Mouse (Mus musculus) left cerebral cortex, postnatal 10 days (tissue): ENCODE results near the gene Uchl5. TPM values are rescaled to one million over a fixed set of nuclear protein-coding genes. Genes with fewer than 3 reads are reported as not detected.

Experiments used
- DNase-seq, 2 experiments: peaks; one replicate each; pipeline ENCODE4 v3.0.0; 2021 to 2022; ENCODE audit warnings: low spot score in 2 of 2, mixed read lengths in 1 of 2; ENCODE audit errors: extremely low spot score in 1 of 2
- intact Hi-C: fragments of 180-260 bp; cut with DNase I; formaldehyde crosslinking; loops from one replicate; pipeline ENCODE4 v1.15.1; 2025
- total RNA-seq, 2 experiments: library from RNA; stranded (reverse); gene quantifications; 2 replicates each; pipeline ENCODE4 v1.2.3; 2021

Gene Uchl5
- 10 to 100 TPM; 33.1 to 33.2 TPM for total RNA-seq

DNA sequence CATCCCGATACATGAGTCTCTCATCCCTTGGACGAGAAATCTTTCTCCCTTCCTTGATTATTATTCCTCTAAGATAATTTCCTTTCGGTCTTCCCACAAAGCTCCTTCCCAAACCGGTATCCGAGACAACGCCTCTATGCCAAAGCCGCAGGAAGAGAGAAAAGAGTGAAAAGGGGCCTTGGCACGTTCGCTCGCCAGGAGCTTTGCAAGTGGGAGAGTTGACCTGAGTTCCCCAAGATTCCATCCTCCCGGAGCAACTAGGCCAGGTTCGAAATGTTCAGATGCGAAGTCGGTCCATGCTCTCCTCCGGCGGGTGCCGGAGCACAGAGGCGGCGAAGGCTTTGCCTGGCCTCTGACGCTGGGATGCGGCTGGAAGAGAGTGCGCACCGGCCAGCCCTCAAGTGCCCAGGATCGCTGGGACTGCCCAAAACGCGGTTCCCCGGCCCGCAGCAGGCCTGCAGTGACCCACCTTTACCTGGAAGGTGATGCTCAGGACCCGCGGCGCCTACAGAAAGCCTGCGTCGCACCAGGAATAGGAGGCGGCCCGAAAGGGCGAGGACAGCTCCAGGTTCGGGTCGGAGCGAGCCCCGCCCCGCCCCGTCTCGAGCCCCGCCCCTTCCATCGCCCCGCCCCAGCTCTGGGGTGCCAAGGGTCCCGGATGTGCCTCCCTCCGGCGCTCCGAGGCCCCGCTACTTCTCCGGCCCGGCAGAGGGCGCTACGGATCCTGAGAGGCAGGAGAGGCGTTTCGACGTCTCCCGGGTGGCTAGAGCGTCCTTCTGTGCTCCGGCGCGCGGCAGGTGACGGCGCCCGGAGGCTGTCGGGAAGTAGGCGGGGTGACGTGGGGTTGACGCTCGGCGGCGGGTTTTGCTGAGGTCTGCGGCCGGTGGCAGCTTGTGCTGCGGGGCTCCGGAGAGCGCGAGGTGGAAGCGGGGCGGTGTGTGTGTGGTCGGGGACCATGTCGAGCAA lies at the start of gene Uchl5, which contains the start of gene Trove2:
Gene Uchl5 (plus strand): TSS at position 827 of the 966 bp plus-strand sequence.
Gene Trove2 (minus strand): TSS at position 623 of the 966 bp plus-strand sequence.
- peak; percentile 96 to 99 for DNase-seq
- intact Hi-C loops: no loop called here

DNA sequence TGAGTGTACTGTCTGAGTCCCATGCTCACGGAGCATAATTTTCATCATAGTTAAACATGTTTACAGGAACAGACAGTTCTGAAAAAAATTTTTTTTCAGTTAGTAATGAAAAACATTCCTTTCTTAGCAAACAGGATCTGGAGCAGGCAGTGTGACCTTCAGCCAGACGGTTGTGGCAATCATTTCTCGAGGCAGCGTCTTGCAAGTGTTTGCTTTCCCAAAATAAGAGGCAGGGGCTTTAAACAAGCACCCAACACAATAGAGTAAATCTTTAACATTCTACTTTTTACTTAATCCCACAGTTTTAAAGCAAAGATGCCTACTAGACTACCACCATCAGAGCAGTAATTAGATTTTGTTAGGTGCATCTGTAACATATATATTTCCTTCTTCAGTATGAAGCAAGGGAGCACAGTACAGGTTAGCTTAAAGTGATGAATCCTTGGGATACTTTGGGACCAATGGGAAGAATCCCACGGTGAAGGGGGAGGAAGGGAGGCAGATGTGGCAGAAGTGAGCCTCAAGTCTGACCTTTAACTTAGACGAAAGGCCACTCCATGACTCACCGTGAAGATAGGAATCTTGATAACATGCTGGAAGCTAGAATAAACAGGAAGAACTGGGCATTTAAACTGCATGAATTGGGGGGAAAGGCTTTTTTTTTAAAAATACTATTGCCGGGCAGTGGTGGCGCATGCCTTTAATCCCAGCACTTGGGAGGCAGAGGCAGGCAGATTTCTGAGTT lies 49.2 kb upstream of the Uchl5 start:
- intact Hi-C loops: no loop called here
- no peak for DNase-seq

GRCm38 (mm10) chr1:143730899-143731298 lies 46.2 kb upstream of the Uchl5 start:
- intact Hi-C loops: no loop called here
- DNase-seq: peak in 1 of 2 experiments; percentile 23

DNA sequence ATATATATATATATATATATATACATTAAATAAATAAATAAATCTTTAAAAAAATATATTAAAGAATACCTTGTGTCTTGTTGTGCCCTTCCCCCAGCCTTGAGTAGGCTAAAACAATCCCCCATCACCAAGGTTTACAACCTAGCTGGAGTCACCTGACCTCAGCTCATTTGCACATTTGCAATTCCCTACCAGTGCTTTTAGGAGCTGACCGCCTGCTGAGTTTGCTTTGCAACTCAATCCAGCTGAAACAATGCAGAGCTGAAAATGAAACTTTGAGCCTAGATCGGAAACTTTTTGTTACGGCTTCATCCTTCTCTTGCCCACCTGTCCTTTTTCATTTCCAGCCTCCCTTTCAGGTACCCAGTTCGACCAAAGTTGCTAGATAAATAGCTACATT lies 45.4 kb upstream of the Uchl5 start:
- DNase-seq: no peak

GRCm38 (mm10) chr1:143733914-143734410 lies 43.1 kb upstream of the Uchl5 start:
- DNase-seq: no peak
- intact Hi-C loops: no loop called here

More for the DNA sequence above, 45.4 kb upstream of the Uchl5 start:
- intact Hi-C loops: no loop called here

- intact Hi-C loops: loop anchor here (5.0 kb wide), 1 partner anchor 37 kb away; the partner anchor contains the start of gene Cdc73
- DNase-seq: no peak
These were observed 38.3 kb upstream of the Uchl5 start for GRCm38 (mm10) chr1:143738811-143739210.

GRCm38 (mm10) chr1:143739361-143740350 lies 37.4 kb upstream of the Uchl5 start:
- intact Hi-C loops: loop anchor here (5.0 kb wide), 1 partner anchor 37 kb away; the partner anchor contains the start of gene Cdc73
- DNase-seq: peak; percentile 78 to 92

GRCm38 (mm10) chr1:143740581-143740980 lies 36.5 kb upstream of the Uchl5 start:
- intact Hi-C loops: no loop called here
- no peak for DNase-seq

GRCm38 (mm10) chr1:143741331-143741730 lies 35.7 kb upstream of the Uchl5 start:
- no peak for DNase-seq
- intact Hi-C loops: no loop called here

DNA sequence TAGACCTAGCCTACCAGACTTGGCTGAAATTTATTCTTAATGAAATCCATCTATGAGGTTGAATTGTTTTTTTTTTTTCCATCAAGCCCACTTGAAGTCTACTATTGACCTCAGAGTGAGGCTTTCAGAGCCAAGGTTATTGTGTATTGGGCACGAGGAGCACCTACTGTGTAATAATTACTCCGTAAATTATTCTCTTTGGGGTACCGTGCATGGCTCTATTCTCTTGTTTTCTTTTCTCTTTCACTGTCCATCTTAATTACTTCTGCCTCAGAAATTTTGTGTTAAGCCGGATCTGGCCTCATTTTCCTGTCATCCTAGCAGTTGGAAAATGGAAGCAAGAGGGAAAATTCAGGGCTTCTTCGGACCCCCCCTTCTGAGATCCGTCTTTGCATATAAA lies 34.9 kb upstream of the Uchl5 start:
- no peak for DNase-seq
- intact Hi-C loops: no loop called here

DNA sequence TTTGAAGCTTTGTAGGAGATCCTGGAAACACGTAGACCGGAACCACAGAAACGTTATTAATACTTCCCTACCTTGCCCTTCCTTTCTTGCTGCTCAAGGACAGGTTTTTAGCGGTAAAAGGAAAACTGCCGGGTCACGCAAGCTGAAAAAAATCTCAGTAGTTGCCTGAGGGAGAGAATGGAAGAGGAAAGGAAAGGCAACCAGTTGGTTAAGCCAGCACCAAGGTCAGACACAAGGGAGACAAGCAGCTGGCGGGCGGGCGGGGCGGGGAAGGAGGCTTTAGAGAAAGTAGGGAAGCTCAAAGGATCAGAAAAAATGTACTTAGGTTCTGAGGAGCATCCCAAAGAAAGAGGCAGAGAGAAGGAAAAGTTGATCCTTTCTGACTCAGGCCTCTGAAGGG lies 31.2 kb upstream of the Uchl5 start:
- intact Hi-C loops: no loop called here
- no peak for DNase-seq

GRCm38 (mm10) chr1:143762159-143762558 lies 14.9 kb upstream of the Uchl5 start:
- intact Hi-C loops: no loop called here

GRCm38 (mm10) chr1:143764443-143764842 lies 12.6 kb upstream of the Uchl5 start:
- no peak for DNase-seq
- intact Hi-C loops: no loop called here

More at GRCm38 (mm10) chr1:143762159-143762558, 14.9 kb upstream of the Uchl5 start:
- DNase-seq: no peak

GRCm38 (mm10) chr1:143765801-143766200 lies 11.3 kb upstream of the Uchl5 start:
- DNase-seq: no peak
- intact Hi-C loops: no loop called here

- no peak for DNase-seq
- intact Hi-C loops: no loop called here
These were observed 10.8 kb upstream of the Uchl5 start for GRCm38 (mm10) chr1:143766238-143766637.

- peak in 1 of 2 experiments; percentile 26 for DNase-seq
- intact Hi-C loops: no loop called here
These were observed 6.5 kb upstream of the Uchl5 start for GRCm38 (mm10) chr1:143770444-143771109.

DNA sequence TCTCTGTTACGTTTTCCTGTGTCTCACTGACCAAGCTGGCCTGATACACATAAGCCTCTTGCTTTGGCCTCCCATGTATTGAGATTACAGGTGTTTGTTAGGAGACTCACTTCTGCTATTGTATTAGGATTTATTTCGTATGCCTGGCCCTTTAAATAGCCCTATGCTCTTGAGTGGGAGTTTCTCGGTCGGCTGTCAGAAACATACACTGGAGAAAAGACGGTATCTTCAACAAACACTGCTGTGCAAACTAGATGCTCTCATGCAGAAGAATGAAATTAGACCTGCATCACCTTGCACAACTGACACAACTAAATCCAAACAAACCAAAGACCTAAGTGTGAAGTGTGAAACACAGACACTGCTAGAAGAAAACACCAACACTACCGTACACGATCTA lies 4.0 kb upstream of the Uchl5 start:
- intact Hi-C loops: no loop called here

GRCm38 (mm10) chr1:143773909-143774308 lies 3.2 kb upstream of the Uchl5 start:
- DNase-seq: no peak
- intact Hi-C loops: no loop called here

More for the DNA sequence above, 4.0 kb upstream of the Uchl5 start:
- no peak for DNase-seq
